Mouse (Mus musculus): ENCODE results near the gene Slfn5. TPM values are rescaled to one million over a fixed set of nuclear protein-coding genes. Genes with fewer than 3 reads are reported as not detected.

The Slfn5 gene
- total RNA-seq (2023), result 100 to 1,000 TPM; 129 to 144 TPM

GRCm38 (mm10) chr11:82950736-82951481 lies at the start of gene Slfn5:
TSS of gene Slfn5 (plus strand) at chr11:82951349.

GRCm38 (mm10) chr11:82907651-82908607 lies 43.2 kb upstream of the Slfn5 start, which contains the start of gene Nle1:
TSS of gene Nle1 (minus strand) at chr11:82908411.

DNA sequence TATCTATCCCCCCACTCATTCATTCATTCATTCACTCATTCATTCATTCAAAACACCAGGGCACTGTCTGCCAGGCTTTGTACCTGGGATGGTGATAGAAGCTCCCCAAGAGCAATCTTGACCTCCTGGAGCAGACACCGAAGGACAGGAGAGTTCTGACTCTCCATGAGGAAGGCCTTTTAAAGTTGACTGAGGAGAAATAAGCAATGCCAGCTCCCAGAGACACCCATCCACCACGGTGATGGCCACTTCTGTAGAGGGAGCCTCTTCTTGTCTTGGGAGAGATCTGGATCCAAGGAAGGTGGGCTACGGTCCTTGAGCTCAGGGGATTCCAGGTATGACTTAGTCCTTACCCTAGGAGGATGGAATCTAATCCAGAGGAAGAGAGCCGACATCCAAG lies 40.9 kb upstream of the Slfn5 start, which contains the start of gene Unc45b:
Gene Unc45b, plus strand, starts transcription at position 301 of the 400 bp plus-strand sequence.

GRCm38 (mm10) chr11:82991469-82992166 lies 40.5 kb downstream of the Slfn5 start, which contains the start of gene Slfn9:
TSS of gene Slfn9 (minus strand) at chr11:82991830.

Other genes starting within 250 kb of the Slfn5 start
- gene Cct6b, start 187.0 kb upstream of the Slfn5 start, total RNA-seq (2023), result not detected
- gene Zfp830, start 187.0 kb upstream of the Slfn5 start, total RNA-seq (2023), result 10 to 100 TPM; 24.6 to 25.1 TPM
- gene Lig3, start 170.2 kb upstream of the Slfn5 start, total RNA-seq (2023), result 10 to 100 TPM; 21.9 to 23.8 TPM
- 10 to 100 TPM; 23.6 to 28.6 TPM for gene Rffl, start 80.1 kb upstream of the Slfn5 start, total RNA-seq (2023)
- 10 to 100 TPM; 10.4 to 12.5 TPM for gene Rad51d, start 60.7 kb upstream of the Slfn5 start, total RNA-seq (2023)
- gene Fndc8, start 59.2 kb upstream of the Slfn5 start, total RNA-seq (2023), result not detected
- gene Nle1, start 42.9 kb upstream of the Slfn5 start, total RNA-seq (2023), result 10 to 100 TPM; 18.0 to 21.9 TPM
- gene Unc45b, start 40.8 kb upstream of the Slfn5 start, total RNA-seq (2023), result not detected
- 10 to 100 TPM; 19.5 to 25.4 TPM for gene Slfn9, start 40.5 kb downstream of the Slfn5 start, total RNA-seq (2023)
- gene Slfn8, start 69.5 kb downstream of the Slfn5 start, total RNA-seq (2023), result 10 to 100 TPM; 36.2 to 41.8 TPM
- gene Slfn2, start 113.8 kb downstream of the Slfn5 start, total RNA-seq (2023), result 100 to 1,000 TPM; 246 to 268 TPM
- 10 to 100 TPM; 36.6 to 49.4 TPM for gene Slfn1, start 165.5 kb downstream of the Slfn5 start, total RNA-seq (2023)
- gene Slfn4, start 223.8 kb downstream of the Slfn5 start, total RNA-seq (2023), result 10 to 100 TPM; 13.0 to 17.7 TPM
- gene Slfn3, start 240.0 kb downstream of the Slfn5 start, total RNA-seq (2023), result 1 to 10 TPM; 5.0 to 6.3 TPM

Data from monocyte, adult 59 days (primary cell).